Mouse (Mus musculus) frontal cortex, adult 2 months (tissue): ENCODE measurements at regions not wholly inside any gene's neighbourhood (a gene's known extent, or its start where the extent isn't known, plus 50 kb on each side); places are given as distances from the start of the nearest gene placed in this dataset.

Experiments
- DNase-seq, 2 experiments: peaks; one replicate each; pipeline ENCODE4 v3.0.0; 2022; ENCODE audit warnings: low spot score in 1 of 2; ENCODE audit errors: extremely low spot score in 1 of 2

- no peak for DNase-seq
Measured at GRCm38 (mm10) chr8:118031406-118031805, 229.7 kb upstream of the Mphosph6 start.

- peak; percentile 25 to 64 for DNase-seq
Measured at GRCm38 (mm10) chr8:118028061-118028850, 226.5 kb upstream of the Mphosph6 start.

- DNase-seq, result no peak
Measured at GRCm38 (mm10) chr8:118023451-118023850, 221.7 kb upstream of the Mphosph6 start.

- DNase-seq, result no peak
Measured at GRCm38 (mm10) chr8:118021978-118022377, 220.2 kb upstream of the Mphosph6 start.

GRCm38 (mm10) chr8:118017261-118017660 lies 215.5 kb upstream of the Mphosph6 start:
- no peak for DNase-seq

- no peak for DNase-seq
Measured at GRCm38 (mm10) chr8:118005186-118005585, 203.4 kb upstream of the Mphosph6 start.

- no peak for DNase-seq
Measured at GRCm38 (mm10) chr8:118004391-118004851, 202.7 kb upstream of the Mphosph6 start.

- DNase-seq, result no peak
Measured at GRCm38 (mm10) chr8:118001138-118001537, 199.4 kb upstream of the Mphosph6 start.

GRCm38 (mm10) chr8:117991826-117992225 lies 190.1 kb upstream of the Mphosph6 start:
- DNase-seq, result no peak

GRCm38 (mm10) chr8:117988781-117989180 lies 187.0 kb upstream of the Mphosph6 start:
- DNase-seq, result peak in 1 of 2 experiments; percentile 15

GRCm38 (mm10) chr8:117968306-117968705 lies 166.6 kb upstream of the Mphosph6 start:
- DNase-seq, result no peak

GRCm38 (mm10) chr8:117966556-117966955 lies 164.8 kb upstream of the Mphosph6 start:
- DNase-seq, result no peak

GRCm38 (mm10) chr8:117963426-117963825 lies 161.7 kb upstream of the Mphosph6 start:
- DNase-seq, result no peak

- no peak for DNase-seq
Measured at GRCm38 (mm10) chr8:117962666-117963065, 160.9 kb upstream of the Mphosph6 start.

GRCm38 (mm10) chr8:117959501-117959900 lies 157.8 kb upstream of the Mphosph6 start:
- no peak for DNase-seq

- DNase-seq, result no peak
Measured at GRCm38 (mm10) chr8:117958914-117959313, 157.2 kb upstream of the Mphosph6 start.

- DNase-seq, result no peak
Measured at GRCm38 (mm10) chr8:117951656-117952055, 149.9 kb upstream of the Mphosph6 start.

- no peak for DNase-seq
Measured at GRCm38 (mm10) chr8:117946540-117946939, 144.8 kb upstream of the Mphosph6 start.

- no peak for DNase-seq
Measured at GRCm38 (mm10) chr8:117934566-117935094, 132.9 kb upstream of the Mphosph6 start.

- DNase-seq, result peak in 1 of 2 experiments; percentile 69
Measured at GRCm38 (mm10) chr8:117930687-117931086, 128.9 kb upstream of the Mphosph6 start.

GRCm38 (mm10) chr8:117929606-117930005 lies 127.9 kb upstream of the Mphosph6 start:
- DNase-seq, result no peak

- no peak for DNase-seq
Measured at GRCm38 (mm10) chr8:117923296-117923695, 121.6 kb upstream of the Mphosph6 start.
